Mouse (Mus musculus) G1E (cell line): ENCODE measurements around the gene Diexf. TPM values are rescaled to one million over a fixed set of nuclear protein-coding genes. Genes with fewer than 3 reads are reported as not detected.

Experiments used
- ATAC-seq: 2 replicates; pipeline ENCODE4 v1.8.0; 2016; ENCODE audit warnings: mild to moderate bottlenecking; ENCODE audit not compliant: insufficient number of reproducible peaks, poor library complexity, low FRiP score, severe bottlenecking; ENCODE audit errors: extremely low read depth
- DNase-seq: peaks from one replicate; pipeline ENCODE4 v3.0.0; 2012; ENCODE audit warnings: low spot score
- H3K27me3 ChIP-seq: 2 replicates; pipeline ENCODE4 v1.6.1; 2012; ENCODE audit warnings: mild to moderate bottlenecking, low read length, inconsistent platforms; ENCODE audit not compliant: insufficient read depth
- H3K36me3 ChIP-seq: replicated peaks from 2 replicates; pipeline ENCODE3; 2012; ENCODE audit warnings: mild to moderate bottlenecking, inconsistent platforms
- H3K4me1 ChIP-seq: 2 replicates; pipeline ENCODE4 v1.6.1; 2012; ENCODE audit warnings: low read depth, low read length, inconsistent platforms, mixed read lengths; ENCODE audit not compliant: insufficient read depth
- H3K4me3 ChIP-seq: 2 replicates; pipeline ENCODE4 v1.5.1; 2012; ENCODE audit warnings: low read depth, mild to moderate bottlenecking, inconsistent platforms, low read length, moderate library complexity, mixed read lengths
- H3K9me3 ChIP-seq: replicated peaks from 2 replicates; pipeline ENCODE4 v1.6.1; 2012; ENCODE audit warnings: inconsistent platforms
- CTCF ChIP-seq: IDR thresholded peaks from 2 replicates; pipeline ENCODE4 v1.5.1; 2012; ENCODE audit warnings: low read depth, low read length, inconsistent platforms, mixed read lengths
- GATA1 ChIP-seq: IDR thresholded peaks from 2 replicates; pipeline ENCODE4 v1.6.1; 2012; ENCODE audit warnings: borderline replicate concordance, low read length, inconsistent platforms, mixed read lengths
- GATA2 ChIP-seq: IDR thresholded peaks from 2 replicates; pipeline ENCODE4 v1.6.1; 2012; ENCODE audit warnings: low read depth, low read length, inconsistent platforms, borderline replicate concordance
- POLR2AphosphoS5 ChIP-seq: IDR thresholded peaks from 2 replicates; pipeline ENCODE4 v1.6.1; 2012; ENCODE audit warnings: low read depth, low read length, inconsistent platforms; ENCODE audit not compliant: insufficient replicate concordance
- TAL1 ChIP-seq: conservative IDR thresholded peaks from 2 replicates; pipeline ENCODE4 v1.6.1; 2012; ENCODE audit warnings: low read depth, low read length, inconsistent platforms, mixed read lengths
- polyA plus RNA-seq: library from polyadenylated mRNA; stranded (reverse); fragments of >175 nt; gene quantifications from 2 replicates; pipeline ENCODE4 v1.2.3, GENCODE M21; 2012
- total RNA-seq, 2 experiments: library from RNA; stranded (forward) in 1 of 2; stranded (reverse) in 1 of 2; fragments of 200-1000 nt in 1 of 2; fragments of >200 nt in 1 of 2; fragmentation: Nextera tagmentation in 1 of 2; gene quantifications; 2 replicates each; pipeline ENCODE4 v1.2.3; 2014 to 2017

The Diexf gene
- total and polyA plus RNA-seq, 3 experiments, result 3.4 to 28.0 (median 13.2) TPM

- DNase-seq, result no peak
- H3K27me3 ChIP-seq, result no peaks in the 10 kb centered on the region
- H3K4me1 ChIP-seq, result no peaks in the 10 kb centered on the region
- no peak for TF ChIP-seq POLR2AphosphoS5
- TF ChIP-seq GATA1, result no peak
- TF ChIP-seq TAL1, result no peak
- no peak for TF ChIP-seq CTCF
- TF ChIP-seq GATA2, result no peak
- H3K36me3 ChIP-seq, result peaks cover 60% of the 10 kb centered on the region
- no peaks in the 10 kb centered on the region for H3K9me3 ChIP-seq
- ATAC-seq, result no peak
- H3K4me3 ChIP-seq, result no peak overlapping the region
Observed at GRCm38 (mm10) chr1:193102996-193103395, 27.1 kb downstream of the Diexf start.

- H3K36me3 ChIP-seq, result peaks cover 55% of the 10 kb centered on the region
- no peak for ATAC-seq
- no peak for TF ChIP-seq GATA1
- TF ChIP-seq POLR2AphosphoS5, result no peak
- no peak for TF ChIP-seq CTCF
- TF ChIP-seq TAL1, result no peak
- no peak for TF ChIP-seq GATA2
Observed at GRCm38 (mm10) chr1:193102556-193102955, 27.5 kb downstream of the Diexf start.

GRCm38 (mm10) chr1:193102029-193102428 is 28.0 kb downstream of the Diexf start:
- Histone ChIP-seq H3K9me3 (no peaks in the 10 kb centered on the region), H3K36me3 (peaks cover 50% of the 10 kb centered on the region), H3K4me3 (no peak overlapping the region), H3K27me3 (no peaks in the 10 kb centered on the region), H3K4me1 (no peaks in the 10 kb centered on the region)
- ATAC-seq (no peak), DNase-seq (no peak)
- TF ChIP-seq TAL1, result no peak
- no peak for TF ChIP-seq GATA2
- no peak for TF ChIP-seq POLR2AphosphoS5
- TF ChIP-seq CTCF, result no peak
- no peak for TF ChIP-seq GATA1

More at GRCm38 (mm10) chr1:193102556-193102955, 27.5 kb downstream of the Diexf start:
- no peaks in the 10 kb centered on the region for H3K27me3 ChIP-seq
- no peak for DNase-seq
- H3K4me3 ChIP-seq, result no peak overlapping the region
- H3K9me3 ChIP-seq, result no peaks in the 10 kb centered on the region
- H3K4me1 ChIP-seq, result no peaks in the 10 kb centered on the region

- TF ChIP-seq CTCF (no peak), TAL1 (no peak)
- no peaks in the 10 kb centered on the region for H3K4me1 ChIP-seq
- ATAC-seq, result no peak
- no peak overlapping the region for H3K4me3 ChIP-seq
- DNase-seq, result no peak
- peaks cover 19% of the 10 kb centered on the region for H3K36me3 ChIP-seq
- no peaks in the 10 kb centered on the region for H3K9me3 ChIP-seq
- H3K27me3 ChIP-seq, result no peaks in the 10 kb centered on the region
Observed at GRCm38 (mm10) chr1:193098946-193099345, 31.1 kb downstream of the Diexf start.

- H3K36me3 ChIP-seq, result no peaks in the 10 kb centered on the region
- no peak for DNase-seq
- no peaks in the 10 kb centered on the region for H3K4me1 ChIP-seq
- H3K27me3 ChIP-seq, result peaks cover 5% of the 10 kb centered on the region; the same call in 1 of the 2 replicates
- no peak for TF ChIP-seq TAL1
- TF ChIP-seq GATA1, result no peak
- TF ChIP-seq POLR2AphosphoS5, result no peak
- TF ChIP-seq CTCF, result no peak
- TF ChIP-seq GATA2, result no peak
- H3K4me3 ChIP-seq, result no peak overlapping the region
- no peak for ATAC-seq
- no peaks in the 10 kb centered on the region for H3K9me3 ChIP-seq
Observed at GRCm38 (mm10) chr1:193093596-193093995, 36.5 kb downstream of the Diexf start.

- TF ChIP-seq TAL1 (no peak), POLR2AphosphoS5 (no peak), GATA1 (no peak), CTCF (no peak), GATA2 (no peak)
- H3K4me1 ChIP-seq, result no peaks in the 10 kb centered on the region
- ATAC-seq, result no peak
- DNase-seq, result no peak
- no peaks in the 10 kb centered on the region for H3K36me3 ChIP-seq
- H3K9me3 ChIP-seq, result no peaks in the 10 kb centered on the region
- H3K27me3 ChIP-seq, result peaks cover 5% of the 10 kb centered on the region; the same call in 1 of the 2 replicates
- no peak overlapping the region for H3K4me3 ChIP-seq
Observed at GRCm38 (mm10) chr1:193092771-193093170, 37.3 kb downstream of the Diexf start.

- H3K27me3 ChIP-seq, result peaks cover 5% of the 10 kb centered on the region; the same call in 1 of the 2 replicates
- H3K4me3 ChIP-seq, result no peak overlapping the region
- no peaks in the 10 kb centered on the region for H3K4me1 ChIP-seq
- no peaks in the 10 kb centered on the region for H3K36me3 ChIP-seq
- ATAC-seq (no peak), DNase-seq (no peak)
- no peaks in the 10 kb centered on the region for H3K9me3 ChIP-seq
- no peak for TF ChIP-seq POLR2AphosphoS5
- no peak for TF ChIP-seq GATA1
- no peak for TF ChIP-seq TAL1
- TF ChIP-seq CTCF, result no peak
- TF ChIP-seq GATA2, result no peak
Observed at GRCm38 (mm10) chr1:193090894-193091293, 39.2 kb downstream of the Diexf start.
